In genomic region chr16:30187400-30187799, GRCm38 (mm10) we compare ENCODE assay signal across 8 mouse cellular contexts.
DNase-seq lines count a peak whose midpoint lies in the region; ATAC-seq and TF ChIP-seq lines count a peak whose summit lies in the region.

No protein-coding gene starts in this region.

- H3K27me3 ChIP-seq in lung, embryonic 16.5 days (ENCODE audit: control insufficient read depth, insufficient read depth, low read depth, low read length) = no peaks in the 10 kb centered on the region
- H3K27me3 ChIP-seq in embryonic facial prominence, embryonic 15.5 days = no peaks in the 10 kb centered on the region
- no peaks in the 10 kb centered on the region for H3K27me3 ChIP-seq in limb, embryonic 14.5 days (ENCODE audit: control insufficient read depth, insufficient read depth, low read length)
- H3K27me3 ChIP-seq in small intestine, adult 2 months (ENCODE audit: control insufficient read depth, insufficient read depth, low read length) = no peaks in the 10 kb centered on the region

- peak overlapping the region; percentile 51 for H3K4me2 ChIP-seq in lung, embryonic 16.5 days (ENCODE audit: low read depth, low read length)
- peak overlapping the region; percentile 52; the same call in 1 of the 2 replicates for H3K4me2 ChIP-seq in embryonic facial prominence, embryonic 15.5 days (replicated peaks)
- peak overlapping the region; percentile 49 for H3K4me2 ChIP-seq in limb, embryonic 14.5 days (replicated peaks; ENCODE audit: low read depth, low read length, severe bottlenecking)

- H3K27ac ChIP-seq in lung, embryonic 16.5 days (ENCODE audit: low read length) = peak overlapping the region; percentile 89
- peak overlapping the region; percentile 77 for H3K27ac ChIP-seq in embryonic facial prominence, embryonic 15.5 days (replicated peaks)
- peak overlapping the region; percentile 48; the same call in 1 of the 2 replicates for H3K27ac ChIP-seq in limb, embryonic 14.5 days (replicated peaks; ENCODE audit: low read depth, low read length)
- H3K27ac ChIP-seq in small intestine, adult 2 months (ENCODE audit: insufficient read depth, low read depth, low read length) = peak overlapping the region; percentile 69

- TF ChIP-seq POLR2A in limb, embryonic 14.5 days (IDR thresholded peaks at IDR 0.05; ENCODE audit: borderline replicate concordance, extremely low read depth, insufficient read depth, insufficient read length) = no peak
- TF ChIP-seq POLR2A in small intestine, adult 2 months (IDR thresholded peaks at IDR 0.05; ENCODE audit: low read depth, low read length) = no peak

- peak overlapping the region; percentile 15 for H3K4me3 ChIP-seq in lung, embryonic 16.5 days (ENCODE audit: low read length)
- H3K4me3 ChIP-seq in embryonic facial prominence, embryonic 15.5 days (replicated peaks) = peak overlapping the region; percentile 31; the same call in 1 of the 2 replicates
- H3K4me3 ChIP-seq in limb, embryonic 14.5 days (replicated peaks; ENCODE audit: low read length) = peak overlapping the region; percentile 20; the same call in 1 of the 2 replicates
- peak overlapping the region; percentile 45 for H3K4me3 ChIP-seq in small intestine, adult 2 months (ENCODE audit: low read depth, low read length)

- H3K9me3 ChIP-seq in lung, embryonic 16.5 days (ENCODE audit: control insufficient read depth, low read length) = no peaks in the 10 kb centered on the region
- no peaks in the 10 kb centered on the region for H3K9me3 ChIP-seq in embryonic facial prominence, embryonic 15.5 days (replicated peaks)
- no peaks in the 10 kb centered on the region for H3K9me3 ChIP-seq in limb, embryonic 14.5 days (ENCODE audit: control insufficient read depth, low read length)

- ATAC-seq in lung, embryonic 16.5 days (ENCODE audit: low read depth) = no peak
- ATAC-seq in embryonic facial prominence, embryonic 15.5 days (ENCODE audit: insufficient number of reproducible peaks, low FRiP score, low TSS enrichment, low read depth) = no peak
- no peak for ATAC-seq in limb, embryonic 14.5 days (ENCODE audit: low FRiP score, low read depth)

- peaks cover 65% of the 10 kb centered on the region for H3K4me1 ChIP-seq in lung, embryonic 16.5 days (replicated peaks; ENCODE audit: control insufficient read depth, insufficient read depth, low read length)
- H3K4me1 ChIP-seq in embryonic facial prominence, embryonic 15.5 days = peaks cover 76% of the 10 kb centered on the region
- peaks cover 63% of the 10 kb centered on the region for H3K4me1 ChIP-seq in limb, embryonic 14.5 days (ENCODE audit: control insufficient read depth, insufficient read depth, low read length)
- peaks cover 12% of the 10 kb centered on the region for H3K4me1 ChIP-seq in small intestine, adult 2 months (ENCODE audit: control insufficient read depth, insufficient read depth, insufficient read length, low read length)

- H3K36me3 ChIP-seq in lung, embryonic 16.5 days (ENCODE audit: control insufficient read depth, insufficient read depth, low read length) = no peaks in the 10 kb centered on the region
- no peaks in the 10 kb centered on the region for H3K36me3 ChIP-seq in embryonic facial prominence, embryonic 15.5 days
- H3K36me3 ChIP-seq in limb, embryonic 14.5 days (ENCODE audit: control insufficient read depth, insufficient read depth, low read length) = no peaks in the 10 kb centered on the region
- H3K36me3 ChIP-seq in small intestine, adult 2 months (ENCODE audit: control insufficient read depth, insufficient read depth, low read length) = no peaks in the 10 kb centered on the region

- WGBS in lung, embryonic 16.5 days = 30% methylated on average over 9 of the region's 9 CpGs
- 34% methylated on average over 9 of the region's 9 CpGs for WGBS in embryonic facial prominence, embryonic 15.5 days
- WGBS in limb, embryonic 14.5 days = 28% methylated on average over 9 of the region's 9 CpGs
- WGBS in small intestine, adult 2 months = 17% methylated on average over 9 of the region's 9 CpGs

- DNase-seq in lung, postnatal 4 days = no peak
- DNase-seq in limb, embryonic 14.5 days (ENCODE audit: low spot score) = no peak
- no peak for DNase-seq in urinary bladder, postnatal 25 days (ENCODE audit: low spot score)
- DNase-seq in adrenal gland, postnatal 14 days = no peak
- DNase-seq in gastrocnemius, postnatal 25 days = no peak

- H3K9ac ChIP-seq in lung, embryonic 16.5 days (ENCODE audit: low read length) = peak overlapping the region; percentile 57
- H3K9ac ChIP-seq in embryonic facial prominence, embryonic 15.5 days = no peak overlapping the region
- H3K9ac ChIP-seq in limb, embryonic 14.5 days (ENCODE audit: low read depth, low read length, severe bottlenecking) = no peak overlapping the region

- no peak for TF ChIP-seq CTCF in small intestine, adult 2 months (IDR thresholded peaks at IDR 0.05; ENCODE audit: extremely low read depth, insufficient read length, insufficient replicate concordance, low read depth, low read length)
